Mouse (Mus musculus) intestine, postnatal 0 days (tissue): Measurements from ENCODE around the gene Thnsl1. TPM values are rescaled to one million over a fixed set of nuclear protein-coding genes. Genes with fewer than 3 reads are reported as not detected.
A peak's percentile ranks its signal among the peaks of the same experiment; 100 is the strongest.

Source experiments
- ATAC-seq: fragments of 200-750 bp; cut with Nextera tagmentation; 2 replicates; pipeline ENCODE4 v1.8.0; 2017; ENCODE audit warnings: mild to moderate bottlenecking, moderate TSS enrichment, moderate library complexity
- H3K27ac ChIP-seq: fragments of 300-500 bp; sonication (generic); 2 replicates; pipeline ENCODE4 v1.5.1; 2014; ENCODE audit warnings: mild to moderate bottlenecking, low read depth, low read length, moderate library complexity
- H3K27me3 ChIP-seq: fragments of 300-500 bp; sonication (generic); replicated peaks from 2 replicates; pipeline ENCODE4 v1.6.1; 2014; ENCODE audit warnings: low read length, mixed read lengths; ENCODE audit not compliant: control insufficient read depth, insufficient read depth
- H3K36me3 ChIP-seq: fragments of 300-500 bp; sonication (generic); 2 replicates; pipeline ENCODE4 v1.6.1; 2014; ENCODE audit warnings: mild to moderate bottlenecking, moderate library complexity; ENCODE audit not compliant: control insufficient read depth, insufficient read depth
- H3K4me1 ChIP-seq: fragments of 300-500 bp; sonication (generic); replicated peaks from 2 replicates; pipeline ENCODE4 v1.6.1; 2014; ENCODE audit warnings: antibody characterized with exemption, low read length, mixed read lengths; ENCODE audit not compliant: control insufficient read depth, insufficient read depth
- H3K4me2 ChIP-seq: fragments of 300-500 bp; sonication (generic); replicated peaks from 2 replicates; pipeline ENCODE4 v1.6.1; 2014; ENCODE audit warnings: low read depth, mild to moderate bottlenecking, moderate library complexity
- H3K4me3 ChIP-seq: fragments of 300-500 bp; sonication (generic); 2 replicates; pipeline ENCODE4 v1.5.1; 2014; ENCODE audit warnings: low read depth, low read length
- H3K9ac ChIP-seq: fragments of 300-500 bp; sonication (generic); 2 replicates; pipeline ENCODE4 v1.6.1; 2014; ENCODE audit warnings: mild to moderate bottlenecking, low read depth, low read length
- H3K9me3 ChIP-seq: fragments of 300-500 bp; sonication (generic); 2 replicates; pipeline ENCODE4 v1.6.1; 2016; ENCODE audit warnings: mixed run types; ENCODE audit not compliant: control insufficient read depth
- CTCF ChIP-seq: sonication (generic); IDR thresholded peaks from 2 replicates; pipeline ENCODE4 v1.5.1; 2016; ENCODE audit warnings: low read depth, mild to moderate bottlenecking, control low read depth, antibody characterized with exemption, moderate library complexity
- WGBS: fragments of 180-500 bp; shearing (Covaris S2); extraction: QIAGEN DNeasy Blood & Tissue Kit; methylation state at CpG from one replicate; pipeline ENCODE4 v1.1.7; 2014; 5-methylcytosine and 5-hydroxymethylcytosine counted together
- polyA plus RNA-seq: library from polyadenylated mRNA; unstranded; fragments of >200 nt; fragmentation: Nextera tagmentation; extraction: Ambion mirVana; gene quantifications from 2 replicates; pipeline ENCODE4 v1.2.1, GENCODE M21; 2015

Gene Thnsl1
- polyA plus RNA-seq, result 3.3 and 3.9 TPM in 2 replicates

DNA sequence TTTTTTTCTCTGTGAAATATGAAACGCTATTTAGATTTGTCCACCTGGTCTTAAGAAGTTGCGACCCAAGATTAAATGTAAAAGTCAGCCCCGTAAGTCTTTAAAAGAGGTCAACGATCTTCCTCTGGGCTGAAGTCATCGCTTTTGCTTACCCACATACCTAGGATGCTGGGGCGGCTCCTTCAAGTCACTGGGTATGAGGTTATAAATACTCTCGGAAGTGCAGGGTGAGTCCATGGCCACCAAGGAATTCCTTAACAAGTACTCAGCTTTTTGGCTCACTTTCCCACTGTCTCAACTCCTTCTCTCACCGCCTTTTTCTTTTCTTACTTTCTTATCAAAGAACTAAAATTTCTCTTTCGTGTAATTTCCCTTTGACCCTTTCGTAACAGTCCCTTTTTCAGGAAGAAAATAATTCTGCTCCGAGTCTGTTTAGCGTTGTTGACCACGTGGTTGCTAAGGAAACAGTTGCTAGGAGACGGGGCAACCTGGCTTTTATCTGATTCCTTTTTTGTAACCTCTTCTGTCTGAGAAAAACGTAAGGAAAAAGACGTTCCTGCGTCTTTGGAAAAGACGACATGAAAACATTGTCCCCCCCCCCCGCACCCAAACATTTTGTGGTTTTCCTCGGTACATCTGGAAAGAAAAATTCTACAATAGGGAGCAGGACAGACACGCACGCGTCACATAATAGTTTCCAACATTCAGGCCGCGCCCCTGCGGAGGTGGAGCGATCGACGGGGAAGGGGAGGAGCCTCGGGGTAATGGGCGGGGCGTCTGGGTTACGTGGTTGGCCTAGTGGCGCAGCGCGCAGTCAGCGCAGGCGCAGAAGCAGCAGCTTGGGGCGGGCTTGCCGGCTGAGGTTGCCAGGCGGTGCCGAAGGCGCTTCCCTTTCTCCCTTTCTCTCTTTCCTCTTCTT, at the start of gene Thnsl1, which contains the start of gene Enkur:
TSS of gene Thnsl1 (plus strand) at position 813 of the 919 bp plus-strand sequence.
TSS of gene Enkur (minus strand) at position 454 of the 919 bp plus-strand sequence.
- Histone ChIP-seq H3K9me3 (no peaks in the 10 kb centered on the region), H3K27ac (peak within 1 kb of the TSS; percentile 23; the same call in 1 of the 2 replicates), H3K4me3 (peak within 1 kb of the TSS; percentile 61), H3K4me2 (peak within 1 kb of the TSS; percentile 65), H3K4me1 (no peaks in the 10 kb centered on the region), H3K36me3 (no peaks in the 10 kb centered on the region), H3K9ac (peak within 1 kb of the TSS; percentile 28), H3K27me3 (no peaks in the 10 kb centered on the region)
- under 1% methylated on average over 43 of the region's 43 CpGs for WGBS
- peak; percentile 98 for ATAC-seq
- no peak for TF ChIP-seq CTCF

DNA sequence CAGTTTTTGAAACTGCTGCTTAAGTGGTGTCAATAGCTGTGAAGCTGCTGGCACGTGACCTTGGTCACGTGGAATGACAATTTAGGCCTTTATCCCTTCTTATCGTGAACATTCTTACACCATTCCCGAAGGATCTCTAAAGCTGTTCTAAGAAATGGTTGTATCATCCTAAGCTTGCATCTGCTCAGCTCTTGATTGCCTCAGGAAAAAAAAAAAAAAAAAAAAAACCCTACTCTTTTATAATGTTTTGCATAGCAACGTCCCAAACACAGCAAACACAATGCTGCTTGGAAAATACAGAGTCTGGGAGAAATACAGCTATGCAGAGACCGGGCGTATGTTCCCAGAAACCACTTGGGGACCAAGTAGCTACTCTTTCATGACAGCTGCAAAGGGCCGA, 41.2 kb upstream of the Thnsl1 start:
- no peaks in the 10 kb centered on the region for H3K36me3 ChIP-seq
- no peak for TF ChIP-seq CTCF

DNA sequence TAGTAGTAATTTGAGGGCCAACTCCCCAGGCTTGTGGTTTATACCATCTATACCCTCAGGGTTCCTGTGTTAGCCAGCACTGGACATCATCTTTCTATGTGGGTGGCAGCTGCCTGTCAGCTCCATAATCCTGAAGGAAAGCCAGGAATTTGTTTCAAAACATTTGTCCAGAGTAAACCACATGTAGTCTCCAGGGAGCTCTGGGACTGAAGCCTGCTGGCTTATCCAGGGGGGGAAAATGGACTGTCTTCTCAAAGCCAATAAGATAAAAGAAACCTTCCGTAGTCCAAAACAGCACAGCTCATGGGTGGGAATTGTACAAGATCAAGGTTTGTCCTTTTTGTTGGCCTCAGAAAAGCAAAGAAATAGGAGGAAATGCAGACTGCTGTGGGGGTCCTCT, 37.6 kb upstream of the Thnsl1 start:
- no peak overlapping the region for H3K9ac ChIP-seq
- H3K36me3 ChIP-seq, result no peaks in the 10 kb centered on the region
- H3K4me3 ChIP-seq, result no peak overlapping the region
- H3K4me1 ChIP-seq, result no peaks in the 10 kb centered on the region
- no peaks in the 10 kb centered on the region for H3K9me3 ChIP-seq
- ATAC-seq, result no peak
- H3K27me3 ChIP-seq, result no peaks in the 10 kb centered on the region
- TF ChIP-seq CTCF, result no peak
- H3K4me2 ChIP-seq, result no peak overlapping the region
- WGBS, result 94% methylated on average over 1 of the region's 1 CpGs
- H3K27ac ChIP-seq, result no peak overlapping the region

More for the DNA sequence above, 41.2 kb upstream of the Thnsl1 start:
- Histone ChIP-seq H3K9ac (no peak overlapping the region), H3K27ac (no peak overlapping the region), H3K9me3 (no peaks in the 10 kb centered on the region), H3K4me3 (no peak overlapping the region), H3K27me3 (no peaks in the 10 kb centered on the region), H3K4me2 (no peak overlapping the region), H3K4me1 (no peaks in the 10 kb centered on the region)
- no peak for ATAC-seq
- WGBS, result 70% methylated on average over 8 of the region's 8 CpGs

DNA sequence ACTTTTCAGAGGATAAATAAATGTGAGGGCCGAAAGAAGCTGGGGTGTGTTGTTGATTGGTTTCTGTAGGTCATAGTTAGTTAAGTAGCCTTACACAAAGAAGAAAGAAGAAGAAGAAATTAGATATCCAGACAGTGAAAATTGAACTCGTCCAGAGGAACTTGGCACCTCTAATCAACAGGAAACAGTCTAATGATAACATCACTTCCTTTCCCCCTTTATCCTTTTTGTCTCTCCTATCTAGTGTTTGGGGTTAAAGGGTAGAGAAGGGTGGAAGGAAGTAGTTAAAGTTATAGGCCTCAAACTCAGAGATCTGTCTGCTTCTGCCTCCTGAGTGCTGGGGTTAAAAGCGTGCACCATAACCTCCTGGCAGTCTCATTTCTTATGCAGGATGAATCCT, 32.7 kb upstream of the Thnsl1 start:
- no peaks in the 10 kb centered on the region for H3K9me3 ChIP-seq

DNA sequence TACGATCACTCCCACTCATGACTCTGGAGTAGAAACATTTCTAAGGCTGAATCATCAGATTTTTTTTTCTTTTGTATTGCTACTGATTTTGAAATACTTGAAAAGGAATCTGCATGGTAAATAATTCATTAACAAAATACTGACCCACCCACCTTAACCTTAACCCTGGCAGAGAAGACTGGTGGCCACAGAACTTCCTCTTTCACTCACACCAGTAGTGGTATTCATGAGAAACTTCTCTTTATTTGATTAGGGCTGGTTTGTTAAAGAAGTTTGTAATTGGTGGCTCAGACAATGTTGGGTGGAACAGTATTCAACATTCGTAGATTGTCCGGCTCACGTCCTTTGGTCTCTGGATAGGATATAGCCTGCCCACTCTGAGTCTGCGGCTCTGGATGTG, 26.4 kb upstream of the Thnsl1 start:
- no peak overlapping the region for H3K9ac ChIP-seq

More for the DNA sequence above, 32.7 kb upstream of the Thnsl1 start:
- no peaks in the 10 kb centered on the region for H3K27me3 ChIP-seq
- H3K27ac ChIP-seq, result no peak overlapping the region
- H3K4me2 ChIP-seq, result no peak overlapping the region
- no peak for ATAC-seq
- no peaks in the 10 kb centered on the region for H3K36me3 ChIP-seq
- H3K4me1 ChIP-seq, result no peaks in the 10 kb centered on the region
- H3K9ac ChIP-seq, result no peak overlapping the region
- WGBS, result 78% methylated on average over 3 of the region's 3 CpGs
- H3K4me3 ChIP-seq, result no peak overlapping the region
- no peak for TF ChIP-seq CTCF

DNA sequence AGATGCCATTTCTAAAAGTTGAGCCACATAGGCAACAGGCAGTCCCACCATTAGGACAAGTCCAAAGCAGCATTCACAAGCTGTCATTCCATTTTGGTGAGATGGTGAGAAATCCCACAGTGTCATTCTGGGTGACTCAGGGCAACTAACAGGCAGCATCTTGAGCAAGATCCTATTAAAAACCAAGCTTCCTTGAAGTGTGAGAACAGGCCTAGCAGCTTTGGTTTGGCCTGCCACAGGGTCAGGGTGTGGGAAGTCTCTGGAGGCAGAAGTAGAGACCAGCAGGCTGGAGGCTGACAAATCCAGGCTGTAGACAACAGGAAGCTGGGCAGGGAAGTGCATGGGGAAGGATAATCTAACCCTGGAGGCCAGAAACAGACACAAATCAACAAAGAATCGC, 22.7 kb upstream of the Thnsl1 start:
- Histone ChIP-seq H3K4me3 (no peak overlapping the region), H3K27ac (no peak overlapping the region), H3K4me1 (no peaks in the 10 kb centered on the region), H3K9me3 (no peaks in the 10 kb centered on the region), H3K36me3 (no peaks in the 10 kb centered on the region), H3K4me2 (no peak overlapping the region), H3K27me3 (no peaks in the 10 kb centered on the region), H3K9ac (no peak overlapping the region)
- no peak for TF ChIP-seq CTCF
- no peak for ATAC-seq
- WGBS, result 52% methylated on average over 1 of the region's 1 CpGs

More for the DNA sequence above, 26.4 kb upstream of the Thnsl1 start:
- Histone ChIP-seq H3K36me3 (no peaks in the 10 kb centered on the region), H3K27me3 (no peaks in the 10 kb centered on the region), H3K27ac (no peak overlapping the region), H3K4me2 (no peak overlapping the region), H3K9me3 (no peaks in the 10 kb centered on the region), H3K4me1 (no peaks in the 10 kb centered on the region), H3K4me3 (no peak overlapping the region)
- no peak for TF ChIP-seq CTCF
- ATAC-seq, result no peak
- WGBS, result 82% methylated on average over 5 of the region's 5 CpGs
